Mouse (Mus musculus) bone marrow macrophage, adult 2 months (primary cell): ENCODE results near the gene Gm14226.

Experiments used
- CTCF ChIP-seq: IDR thresholded peaks from 2 replicates; pipeline ENCODE4 v1.5.1; 2012; ENCODE audit warnings: low read depth, mild to moderate bottlenecking, low read length, moderate library complexity
- POLR2A ChIP-seq: IDR thresholded peaks from 2 replicates; pipeline ENCODE4 v1.6.1; 2012; ENCODE audit warnings: mild to moderate bottlenecking, low read depth, low read length, borderline replicate concordance

DNA sequence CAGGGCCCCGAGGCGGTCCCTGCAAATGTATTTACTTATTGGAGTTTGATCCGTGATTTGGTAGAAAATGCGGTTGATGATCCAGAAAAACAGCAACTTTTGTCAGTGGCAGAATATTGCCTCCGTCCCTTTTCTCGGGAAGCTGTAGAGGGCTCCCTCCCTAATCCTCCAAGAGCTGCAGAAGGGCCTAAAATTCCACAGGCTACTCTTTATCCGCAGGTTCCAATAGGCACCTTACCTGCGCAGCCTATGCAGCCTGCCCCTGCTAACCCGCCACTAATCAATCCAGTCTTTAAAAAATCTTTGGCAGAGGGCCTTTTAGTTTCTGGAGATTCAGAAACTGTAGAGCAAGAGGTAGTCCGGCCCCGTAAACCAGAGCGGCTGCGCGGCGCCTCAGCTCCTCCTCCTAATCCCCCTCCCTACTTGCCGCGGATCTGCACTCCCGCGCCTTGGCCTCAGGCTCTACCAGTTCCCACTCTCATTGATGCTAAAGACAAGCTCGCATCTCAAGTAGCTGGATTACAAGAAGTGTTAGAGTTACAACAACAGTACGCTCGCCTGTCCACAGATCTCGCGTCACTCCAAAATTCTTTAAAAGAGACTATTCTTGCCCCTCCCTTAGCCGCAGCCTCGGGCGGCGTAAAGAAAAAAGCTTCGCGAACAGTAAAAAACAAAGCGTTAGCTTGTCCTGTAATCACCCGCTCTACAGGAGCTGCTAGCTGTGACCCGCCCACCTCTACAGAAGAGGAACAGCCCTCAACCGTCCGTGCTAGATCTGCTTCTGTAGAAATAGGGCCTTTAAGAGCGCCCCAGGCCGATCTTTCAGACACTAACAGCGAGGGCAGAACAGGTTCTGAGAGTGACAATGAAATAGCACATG is 936 bp downstream of the Gm14226 start:
- TF ChIP-seq POLR2A (no peak), CTCF (no peak)
